Mouse (Mus musculus) layer of hippocampus, adult 2 months (tissue): ENCODE results near the gene Eif3m. TPM values are rescaled to one million over a fixed set of nuclear protein-coding genes. Genes with fewer than 3 reads are reported as not detected.

Experiments
- DNase-seq, 2 experiments: peaks; one replicate each; pipeline ENCODE4 v3.0.0; 2022; ENCODE audit warnings: low spot score in 2 of 2
- H3K27ac ChIP-seq: fragments of 200-600 bp; 2 replicates; pipeline ENCODE4 v1.8.1; 2022
- H3K4me3 ChIP-seq: fragments of 200-600 bp; 2 replicates; pipeline ENCODE4 v1.8.1; 2022; ENCODE audit warnings: mild to moderate bottlenecking
- CTCF ChIP-seq: fragments of 200-600 bp; conservative IDR thresholded peaks from 2 replicates; pipeline ENCODE4 v1.8.1; 2022; ENCODE audit warnings: antibody characterized with exemption, mild to moderate bottlenecking, moderate library complexity
- long read RNA-seq, 2 experiments: library from polyadenylated mRNA; stranded (forward); transcript quantifications; one replicate each; pipeline ENCODE4 v2.0.0; 2021; ENCODE audit warnings: borderline mapping rate in 2 of 2
- total RNA-seq, 2 experiments: library from RNA; stranded (reverse); gene quantifications; 2 replicates each; pipeline ENCODE4 v1.2.3; 2021

Gene Eif3m
- total RNA-seq = 10 to 100 TPM; 92.7 to 97.6 TPM
- long read RNA-seq, experiment 1, transcript Eif3m-201 (11 exons, 1,283 nt) = major isoform, 42 of 50 reads
- long read RNA-seq, experiment 1, partial matches to known transcripts = 2 of 50 reads
- long read RNA-seq, experiment 1, other reads (novel, unspliced or antisense) = 6 of 50 reads
- long read RNA-seq, experiment 2, transcript Eif3m-201 (11 exons, 1,283 nt) = major isoform, 55 of 61 reads
- long read RNA-seq, experiment 2, partial matches to known transcripts = 2 of 61 reads
- long read RNA-seq, experiment 2, other reads (novel, unspliced or antisense) = 4 of 61 reads

DNA sequence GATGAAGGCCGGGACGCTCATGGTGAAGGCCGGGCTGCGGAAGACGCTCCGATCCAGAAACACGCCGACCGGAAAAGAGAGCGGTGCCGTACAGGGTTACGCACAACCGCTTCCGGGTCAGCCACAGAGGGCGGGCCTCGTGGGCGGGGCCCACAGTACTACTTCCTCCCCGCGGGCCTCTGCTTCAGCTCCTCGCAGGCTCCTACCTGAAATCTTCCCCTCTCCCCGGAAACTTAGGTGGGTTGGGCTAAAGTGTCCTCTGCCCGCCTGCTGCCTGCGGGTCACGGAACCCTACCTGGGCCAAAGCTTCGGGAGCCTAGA, at the start of gene Eif3m:
Gene Eif3m (minus strand): TSS at position 114 of the 321 bp plus-strand sequence.
- peak within 1 kb of the TSS; percentile 95 for H3K27ac ChIP-seq
- TF ChIP-seq CTCF = no peak
- DNase-seq = peak; percentile 93 to 94
- peak within 1 kb of the TSS; percentile 93 for H3K4me3 ChIP-seq

GRCm38 (mm10) chr2:105062741-105063372, 46.0 kb upstream of the Eif3m start:
- no peak overlapping the region for H3K27ac ChIP-seq
- no peak for DNase-seq
- no peak for TF ChIP-seq CTCF
- no peak overlapping the region for H3K4me3 ChIP-seq

DNA sequence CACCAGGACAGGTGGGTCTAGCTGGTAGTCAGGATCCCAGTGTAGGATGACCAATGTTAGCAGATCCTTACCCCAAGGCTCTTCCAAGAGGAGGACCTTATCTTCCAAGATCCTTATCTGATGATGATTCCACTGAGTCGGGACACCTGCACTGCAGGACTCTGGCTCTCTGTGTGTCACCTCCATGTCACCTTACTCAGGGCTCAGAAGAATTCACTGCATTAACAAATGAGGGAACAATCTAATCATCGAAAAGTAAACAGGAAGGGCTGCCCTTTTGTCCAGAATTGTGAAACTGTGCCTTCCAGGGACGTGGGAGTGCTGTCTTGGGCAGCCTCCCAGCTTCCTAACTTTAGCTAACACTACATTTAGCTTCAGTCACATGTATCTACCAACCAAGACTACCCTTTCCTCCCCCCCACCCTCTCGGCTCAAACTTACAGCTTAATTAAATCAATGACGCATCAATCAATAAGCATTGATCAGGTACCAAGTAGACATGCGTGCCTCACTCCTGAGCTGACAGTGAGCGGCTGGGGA, 41.8 kb upstream of the Eif3m start:
- no peak for DNase-seq
- H3K4me3 ChIP-seq = no peak overlapping the region
- no peak for TF ChIP-seq CTCF
- H3K27ac ChIP-seq = no peak overlapping the region

DNA sequence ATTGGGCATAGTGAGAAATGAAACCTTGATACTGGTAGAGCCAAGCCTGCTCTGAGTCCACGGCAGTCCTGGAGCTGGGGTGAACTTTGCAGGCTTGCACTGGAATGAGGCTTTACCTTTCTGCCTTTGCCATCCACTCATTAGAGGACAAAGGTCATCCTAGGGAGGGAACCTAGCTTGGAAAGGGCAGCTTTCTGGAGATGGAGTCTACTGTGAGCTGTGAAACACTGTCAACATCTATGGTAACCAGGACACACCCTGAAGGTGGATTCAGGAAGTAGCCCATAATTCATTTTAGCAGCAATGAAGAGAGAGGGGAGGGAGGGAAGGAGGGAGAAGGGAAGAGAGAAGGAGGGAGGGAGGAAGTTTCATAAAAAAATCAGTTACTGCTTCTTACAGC, 38.6 kb upstream of the Eif3m start:
- no peak for DNase-seq
- H3K27ac ChIP-seq = no peak overlapping the region
- no peak overlapping the region for H3K4me3 ChIP-seq
- TF ChIP-seq CTCF = no peak

DNA sequence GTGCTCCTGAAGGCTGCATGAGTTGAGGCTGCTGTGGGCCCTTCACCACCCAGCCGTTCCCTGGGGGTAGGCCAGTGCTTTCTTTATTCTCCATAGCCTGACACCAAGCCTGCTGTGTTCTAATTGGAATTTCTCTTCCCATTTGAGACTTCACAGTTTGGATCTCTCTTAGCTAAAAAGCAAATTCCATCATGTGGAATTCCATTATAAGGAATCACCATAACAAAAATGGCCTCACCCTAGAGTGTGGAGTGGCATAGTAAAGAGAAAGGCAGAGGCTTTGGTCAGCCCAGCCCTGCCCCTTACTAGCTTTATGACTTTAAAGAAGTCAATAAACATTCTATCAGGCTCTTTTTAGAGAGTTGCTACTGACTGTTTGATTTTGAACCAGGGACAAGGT, 31.4 kb upstream of the Eif3m start:
- no peak overlapping the region for H3K4me3 ChIP-seq
- no peak overlapping the region for H3K27ac ChIP-seq
- no peak for TF ChIP-seq CTCF
- no peak for DNase-seq

DNA sequence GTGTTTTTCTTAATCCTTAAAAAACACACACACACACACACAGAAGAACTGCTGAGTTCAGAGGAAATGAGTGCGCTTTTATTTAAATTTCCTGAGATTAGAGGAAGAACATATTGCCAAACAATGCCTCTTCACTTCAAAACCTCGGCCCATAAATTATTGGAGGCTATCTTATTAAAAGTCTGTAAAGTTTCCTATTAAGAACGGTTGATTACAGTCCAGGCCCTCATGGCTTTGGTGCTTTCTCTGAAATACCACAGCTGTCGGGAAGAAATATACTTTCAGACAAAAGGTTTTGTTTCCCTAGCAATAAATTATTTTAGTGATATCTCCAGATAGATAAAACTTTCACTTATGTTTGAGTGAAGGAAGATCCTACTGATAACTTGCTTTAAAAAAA, 26.3 kb upstream of the Eif3m start:
- no peak overlapping the region for H3K4me3 ChIP-seq
- H3K27ac ChIP-seq = no peak overlapping the region
- no peak for DNase-seq
- no peak for TF ChIP-seq CTCF

DNA sequence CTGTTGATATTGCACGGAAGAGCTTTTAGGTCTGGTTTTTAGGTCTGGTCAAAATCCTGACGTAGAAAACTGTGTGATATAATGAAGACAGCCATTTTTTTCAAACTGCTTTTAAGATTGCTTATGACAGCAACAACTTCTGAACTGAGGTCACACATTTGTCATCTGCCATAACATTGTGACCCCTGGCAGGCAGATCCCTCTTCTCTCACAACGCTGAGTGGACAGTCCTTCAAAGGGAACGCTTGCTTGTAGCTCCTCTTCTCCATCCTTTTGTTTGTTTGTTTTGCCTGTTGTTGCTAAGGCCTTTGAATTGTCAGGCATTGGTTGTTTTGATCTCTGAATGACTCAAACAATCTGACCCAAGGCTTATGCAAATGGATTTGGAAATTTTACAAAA, 24.0 kb upstream of the Eif3m start:
- Histone ChIP-seq H3K27ac (no peak overlapping the region), H3K4me3 (no peak overlapping the region)
- TF ChIP-seq CTCF = no peak
- no peak for DNase-seq

DNA sequence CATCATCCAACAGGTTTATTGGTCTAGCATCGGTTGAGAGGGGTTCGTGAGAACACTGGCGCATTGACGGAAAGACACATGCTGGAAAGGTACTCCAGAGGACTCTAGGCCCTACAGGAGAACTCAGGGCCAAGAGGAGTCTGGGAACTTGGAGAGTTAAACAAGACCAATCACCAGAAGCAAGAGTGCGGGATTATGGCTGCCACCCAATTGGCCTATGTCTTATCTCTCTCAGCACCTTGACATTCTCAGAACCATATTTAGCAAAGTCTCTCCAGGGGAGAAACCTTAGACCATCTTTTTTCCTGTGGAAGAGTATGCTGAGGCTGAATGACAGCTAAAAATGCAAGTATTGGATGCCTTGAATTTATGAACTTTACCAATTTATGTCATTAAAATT, 22.0 kb upstream of the Eif3m start:
- Histone ChIP-seq H3K4me3 (no peak overlapping the region), H3K27ac (no peak overlapping the region)
- TF ChIP-seq CTCF = no peak
- no peak for DNase-seq

DNA sequence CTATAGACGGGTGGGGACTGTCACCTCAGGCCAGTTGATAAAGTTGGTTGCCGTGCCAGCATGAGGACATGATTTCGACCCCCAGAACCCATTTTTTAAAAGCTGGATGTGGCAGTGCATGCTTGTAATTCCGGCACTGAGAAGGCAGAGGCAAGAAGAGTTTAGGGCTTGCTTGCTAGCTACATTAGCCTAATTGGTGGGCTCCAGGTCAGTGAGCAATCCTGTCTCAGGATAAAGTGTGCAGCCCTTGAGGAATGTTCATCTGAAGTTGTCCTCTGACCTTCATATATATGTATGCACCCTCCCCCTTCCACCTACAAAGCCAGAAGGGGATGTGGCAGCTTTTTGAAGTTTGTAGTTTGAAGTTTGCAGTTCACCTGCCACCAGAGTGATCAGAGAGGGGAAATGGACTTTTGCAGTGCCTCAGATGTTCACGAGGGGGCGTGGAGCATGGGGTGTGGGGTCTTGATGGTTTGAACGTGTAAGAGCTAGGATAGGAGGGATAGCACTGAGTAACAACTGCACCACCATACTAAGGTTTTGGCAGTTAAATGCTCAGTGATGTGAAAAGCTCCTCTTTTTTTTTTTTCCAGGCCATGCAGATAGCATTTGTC, 21.2 kb upstream of the Eif3m start:
- Histone ChIP-seq H3K27ac (no peak overlapping the region), H3K4me3 (no peak overlapping the region)
- no peak for DNase-seq
- no peak for TF ChIP-seq CTCF

DNA sequence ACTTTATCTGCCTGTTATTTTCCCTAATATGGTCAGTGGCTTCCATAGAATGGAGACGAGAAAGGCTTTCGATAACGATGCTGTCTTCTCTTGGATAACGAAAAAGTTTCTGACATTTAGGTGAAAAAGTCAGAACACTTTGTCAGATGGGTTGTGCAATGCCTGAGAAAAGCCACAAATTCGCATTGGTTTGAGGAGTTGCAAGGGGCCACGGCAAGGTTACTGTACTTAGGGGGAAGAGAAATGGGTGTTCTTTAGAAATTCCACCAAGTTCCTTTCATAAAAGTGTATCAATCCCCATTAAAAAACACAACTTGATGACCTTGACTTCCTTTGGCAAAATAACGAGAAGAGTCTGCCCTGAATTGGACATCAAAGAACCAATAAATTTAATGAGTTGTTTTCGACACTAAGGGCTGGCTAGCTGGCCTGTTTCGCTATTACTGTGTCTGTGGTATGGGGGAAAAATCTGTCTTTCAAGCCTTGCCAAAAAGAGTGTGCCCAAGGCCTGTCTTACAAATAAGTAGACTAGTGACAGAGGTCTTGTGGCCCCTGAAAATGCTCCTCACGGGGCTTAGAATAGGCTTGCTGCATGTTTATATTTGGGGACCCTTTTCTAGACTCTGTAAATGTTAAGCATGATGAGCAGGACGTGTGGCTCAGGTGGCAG, 19.7 kb upstream of the Eif3m start:
- no peak overlapping the region for H3K27ac ChIP-seq
- no peak overlapping the region for H3K4me3 ChIP-seq
- no peak for TF ChIP-seq CTCF
- no peak for DNase-seq

DNA sequence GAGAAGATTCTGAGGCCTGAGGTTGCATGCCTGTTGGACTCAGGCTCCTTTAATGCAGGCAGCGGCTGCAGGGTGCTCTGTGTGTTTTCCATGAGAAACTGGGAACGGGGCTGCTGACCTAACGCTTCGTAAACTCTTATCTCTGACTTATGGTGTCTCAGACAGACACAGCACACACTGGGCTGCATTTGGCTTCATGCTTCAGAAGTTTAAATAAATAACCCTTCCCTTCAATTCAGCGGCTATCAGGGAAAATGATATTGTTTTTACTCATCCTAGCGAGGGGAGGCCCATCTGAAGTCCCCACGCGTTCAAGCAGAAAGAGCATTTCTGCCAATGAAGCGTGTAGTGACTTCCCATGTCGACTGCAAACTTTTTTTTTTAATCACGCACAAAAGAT, 19.1 kb upstream of the Eif3m start:
- DNase-seq = no peak
- TF ChIP-seq CTCF = no peak
- Histone ChIP-seq H3K27ac (no peak overlapping the region), H3K4me3 (no peak overlapping the region)

DNA sequence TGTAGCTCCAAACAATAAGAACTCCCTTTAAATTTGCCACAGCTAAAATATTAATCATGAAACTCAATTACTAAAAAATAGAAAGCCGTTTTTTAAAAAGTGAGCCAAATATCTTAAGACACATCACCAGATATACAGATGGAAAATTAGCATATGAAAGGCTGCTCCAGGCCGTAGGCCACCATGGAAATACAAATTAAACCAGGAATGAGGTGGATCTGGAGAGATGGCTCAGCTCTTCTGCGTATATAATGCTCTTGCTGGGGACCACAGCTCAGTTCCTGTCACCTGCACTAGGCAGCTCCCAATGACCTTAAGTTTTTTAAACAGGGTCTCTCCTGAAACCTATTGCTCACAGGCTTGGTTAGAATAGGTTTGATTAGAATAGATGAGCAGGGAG, 17.2 kb upstream of the Eif3m start:
- no peak for TF ChIP-seq CTCF
- Histone ChIP-seq H3K27ac (no peak overlapping the region), H3K4me3 (no peak overlapping the region)
- no peak for DNase-seq

- TF ChIP-seq CTCF = no peak
- H3K4me3 ChIP-seq = no peak overlapping the region
- H3K27ac ChIP-seq = no peak overlapping the region
- no peak for DNase-seq
These were observed 13.6 kb upstream of the Eif3m start for GRCm38 (mm10) chr2:105030505-105030904.
